Mouse (Mus musculus): Measurements from ENCODE around the gene Vmn1r219.

GRCm38 (mm10) chr13:23133501-23133900, 25.6 kb upstream of the Vmn1r219 start:
- TF ChIP-seq POLR2A (IDR thresholded peaks at IDR 0.05; ENCODE audit: low read depth, low read length) (no peak), CTCF (conservative IDR thresholded peaks at IDR 0.05; ENCODE audit: insufficient read depth, insufficient read length, low read depth, low read length) (no peak)

All from kidney, adult 2 months (tissue).